Mouse (Mus musculus): ENCODE measurements around the gene Stab2.

GRCm38 (mm10) chr10:86961542-86962466 lies 46.0 kb downstream of the Stab2 start:
- TF ChIP-seq POLR2A (IDR thresholded peaks at IDR 0.05; ENCODE audit: low read depth, low read length) (no peak), CHD1 (IDR thresholded peaks at IDR 0.05; ENCODE audit: low read depth, low read length) (no peak), SIN3A (IDR thresholded peaks at IDR 0.05; ENCODE audit: low read length) (no peak), CTCF (conservative IDR thresholded peaks at IDR 0.05 in 1 of 2, IDR thresholded peaks at IDR 0.05 in 1 of 2; ENCODE audit: low read depth in 2 of 2, low read length in 2 of 2) (no peak), POLR2AphosphoS2 (IDR thresholded peaks at IDR 0.05; ENCODE audit: low read depth, low read length) (no peak), CHD2 (IDR thresholded peaks at IDR 0.05; ENCODE audit: low read length) (no peak), E2F4 (IDR thresholded peaks at IDR 0.05; ENCODE audit: insufficient replicate concordance, low read depth, low read length) (no peak), MAX (IDR thresholded peaks at IDR 0.05; ENCODE audit: low read length) (no peak), USF2 (conservative IDR thresholded peaks at IDR 0.05; ENCODE audit: low read depth, low read length) (no peak), HCFC1 (IDR thresholded peaks at IDR 0.05; ENCODE audit: low read depth, low read length) (no peak), RAD21 (IDR thresholded peaks at IDR 0.05; ENCODE audit: low read depth, low read length) (no peak), MAZ (IDR thresholded peaks at IDR 0.05; ENCODE audit: low read depth, low read length) (no peak), UBTF (IDR thresholded peaks at IDR 0.05; ENCODE audit: low read depth, low read length) (no peak), NRF1 (IDR thresholded peaks at IDR 0.05; ENCODE audit: low read depth, low read length) (no peak)
